In the genomic region with DNA sequence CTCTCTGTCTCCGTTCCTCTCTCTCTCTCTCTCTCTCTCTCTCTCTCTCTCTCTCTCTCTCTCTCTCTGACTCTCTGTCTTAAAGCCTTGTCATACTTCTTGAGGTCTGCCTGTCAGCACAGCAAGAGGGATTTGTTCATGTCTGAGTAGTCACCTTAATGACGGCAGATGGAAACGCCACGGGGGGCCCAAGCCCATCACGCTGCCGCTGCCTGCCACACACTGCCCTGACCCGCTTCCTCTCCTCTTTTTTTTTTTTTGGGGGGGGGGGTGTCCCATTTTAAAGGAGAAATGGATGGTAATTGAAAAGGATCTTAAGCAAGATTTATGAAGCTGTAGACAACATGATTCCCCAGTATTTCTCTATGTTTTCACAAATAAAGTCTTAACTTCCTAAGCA, we compare ENCODE assay signal across 9 mouse cellular contexts.
DNase-seq lines count a peak whose midpoint lies in the region; ATAC-seq and TF ChIP-seq lines count a peak whose summit lies in the region.
"Had no signal": no experiment of that assay in that cellular context is flagged by ENCODE, and none has a peak within 500 bp of the region (broad histone marks: within the 10 kb centered on the region; RNA-seq: fewer than 3 reads in every experiment).

No protein-coding gene starts in this region.

- H3K4me2 ChIP-seq in limb, embryonic 13.5 days (replicated peaks) = peak overlapping the region; percentile 70

- H3K4me1 ChIP-seq in ES-E14 (ENCODE audit: control insufficient read depth in 2 of 2, insufficient read depth in 2 of 2, low read length in 2 of 2, poor library complexity in 1 of 2) = peaks cover 0 to 3% of the 10 kb centered on the region in 2 experiments; a peak in 2 of 4 replicates
- H3K4me1 ChIP-seq in forebrain, embryonic 10.5 days = peaks cover 58% of the 10 kb centered on the region
- 0 out of 2 replicates have a peak, but pooled peaks cover 7% of the 10 kb centered on the region for H3K4me1 ChIP-seq in limb, embryonic 13.5 days

- no peak overlapping the region for H3K9ac ChIP-seq in ES-E14 (ENCODE audit: insufficient read depth, low read depth, low read length, poor library complexity, severe bottlenecking)
- H3K9ac ChIP-seq in limb, embryonic 13.5 days = no peak overlapping the region

- WGBS in forebrain, embryonic 10.5 days = 4% methylated on average over 7 of the region's 7 CpGs
- WGBS in limb, embryonic 13.5 days = 11% methylated on average over 7 of the region's 7 CpGs

- in situ Hi-C loops in ES-E14 (cut with MboI; ENCODE audit: low sequenced_read_pairs in 2 of 2, unreplicated experiment in 2 of 2) = loop anchor here in 1 of 2 experiments (25.0 kb wide), 1 partner anchor 858 kb away; no protein-coding TSS in a partner anchor

- DNase-seq in ES-E14 (ENCODE audit: low read depth, low spot score) = no peak
- DNase-seq in cerebellum, adult 9-10 months = peak; percentile 92
- peak; percentile 36 for DNase-seq in forebrain, embryonic 10.5 days (ENCODE audit: extremely low spot score, low spot score)
- DNase-seq in testis, postnatal 14 days (ENCODE audit: low spot score) = no peak
- no peak for DNase-seq in frontal cortex, postnatal 36 days (ENCODE audit: low spot score in 2 of 2)
- no peak for DNase-seq in adrenal gland, adult 8-10 months
- DNase-seq: B cell, adult 2 months had no signal

- H3K4me3 ChIP-seq in ES-E14 (ENCODE audit: insufficient read depth in 1 of 2, low read depth in 1 of 2, low read length in 2 of 2, poor library complexity in 1 of 2, severe bottlenecking in 1 of 2) = no peak overlapping the region
- H3K4me3 ChIP-seq in forebrain, embryonic 10.5 days = peak overlapping the region; percentile 54
- peak overlapping the region; percentile 39; the same call in 1 of the 2 replicates for H3K4me3 ChIP-seq in limb, embryonic 13.5 days

- H3K9me3 ChIP-seq in ES-E14 (ENCODE audit: control insufficient read depth, insufficient read depth, low read depth, low read length) = no peaks in the 10 kb centered on the region
- H3K9me3 ChIP-seq in forebrain, embryonic 10.5 days = peaks cover 3% of the 10 kb centered on the region; the same call in 1 of the 2 replicates
- peaks cover 3% of the 10 kb centered on the region for H3K9me3 ChIP-seq in limb, embryonic 13.5 days

- no peaks in the 10 kb centered on the region for H3K36me3 ChIP-seq in ES-E14 (ENCODE audit: control insufficient read depth, insufficient read depth, low read length, poor library complexity, severe bottlenecking)
- no peaks in the 10 kb centered on the region for H3K36me3 ChIP-seq in forebrain, embryonic 10.5 days (replicated peaks)
- H3K36me3 ChIP-seq in limb, embryonic 13.5 days = no peaks in the 10 kb centered on the region

- no peak overlapping the region for H3K27ac ChIP-seq in ES-E14 (ENCODE audit: insufficient read depth, low read depth, low read length, poor library complexity, severe bottlenecking)
- H3K27ac ChIP-seq in forebrain, embryonic 10.5 days = peak overlapping the region; percentile 88; the same call in 1 of the 2 replicates
- H3K27ac ChIP-seq in limb, embryonic 13.5 days = no peak overlapping the region

- ATAC-seq in limb, embryonic 13.5 days (ENCODE audit: low FRiP score, low read depth) = no peak
- no peak for ATAC-seq in erythroblast, adult 5-6 weeks (replicated peaks; ENCODE audit: low FRiP score, poor library complexity, severe bottlenecking)

- peaks cover 22% of the 10 kb centered on the region; the same call in 1 of the 2 replicates for H3K27me3 ChIP-seq in forebrain, embryonic 10.5 days (ENCODE audit: poor library complexity, severe bottlenecking)
- H3K27me3 ChIP-seq in limb, embryonic 13.5 days = peaks cover 38% of the 10 kb centered on the region

TF ChIP-seq in ES-E14, 5 proteins besides CTCF, POLR2A, EP300 and RAD21:
- no peak for TF ChIP-seq ZC3H11A (IDR thresholded peaks at IDR 0.05; ENCODE audit: borderline replicate concordance, low read depth, low read length)
- TF ChIP-seq ZNF384 (IDR thresholded peaks at IDR 0.05; ENCODE audit: low read depth, low read length) = peak; percentile 56; the same call in 1 of the 2 replicates

Comparison
In these comparisons a context has a peak if more than half of its experiments do, and no peak if none do; other contexts are left out.
1. DNase-seq: peak in cerebellum, adult 9-10 months (single experiment) and forebrain, embryonic 10.5 days (single experiment); none in ES-E14 (single experiment), testis, postnatal 14 days (single experiment), frontal cortex, postnatal 36 days (0 of 2) and adrenal gland, adult 8-10 months (single experiment).
2. H3K4me3 ChIP-seq: peak in forebrain, embryonic 10.5 days (single experiment) and limb, embryonic 13.5 days (single experiment); none in ES-E14 (0 of 2).